Mouse (Mus musculus): ENCODE data around the gene Tnxb. TPM values are rescaled to one million over a fixed set of nuclear protein-coding genes. Genes with fewer than 3 reads are reported as not detected.
"Not testable (repeated sequence)": the region's sequence is repeated elsewhere in the genome, so short reads cannot be mapped to it uniquely, and the experiment has no call there.

The Tnxb gene
- total RNA-seq, 1 experiment, result 0.18 TPM

DNA sequence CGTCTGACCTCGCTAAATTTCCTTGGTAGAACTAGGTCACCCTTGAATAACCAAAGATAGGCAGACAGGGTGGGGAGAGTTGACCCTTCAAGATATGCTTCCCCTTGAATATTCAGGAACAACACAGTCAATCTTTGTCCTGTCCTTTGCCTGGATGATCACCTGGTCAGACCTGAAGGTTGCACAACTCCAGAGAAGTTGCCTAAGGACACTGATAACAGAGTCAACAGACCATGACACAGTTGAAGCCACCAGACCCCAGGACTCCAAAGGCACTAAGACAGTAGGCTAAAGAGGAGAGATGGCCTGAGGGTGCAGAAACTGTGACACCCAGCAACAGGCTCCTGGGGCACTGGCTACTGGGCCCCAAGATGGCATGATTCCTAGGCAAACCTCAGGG is 57.6 kb downstream of the Tnxb start:
- no peaks in the 10 kb centered on the region for H3K4me1 ChIP-seq (ENCODE audit: control insufficient read depth in 2 of 2, insufficient read depth in 2 of 2, low read length in 2 of 2, poor library complexity in 1 of 2)
- H3K4me3 ChIP-seq (ENCODE audit: insufficient read depth in 1 of 2, low read depth in 1 of 2, low read length in 2 of 2, poor library complexity in 1 of 2, severe bottlenecking in 1 of 2), result no peak overlapping the region
- no peak for DNase-seq (ENCODE audit: low read depth, low spot score)
- no peaks in the 10 kb centered on the region for H3K36me3 ChIP-seq (ENCODE audit: control insufficient read depth, insufficient read depth, low read length, poor library complexity, severe bottlenecking)
- H3K9ac ChIP-seq (ENCODE audit: insufficient read depth, low read depth, low read length, poor library complexity, severe bottlenecking), result no peak overlapping the region
- no peak for TF ChIP-seq ZNF384 (IDR thresholded peaks at IDR 0.05; ENCODE audit: low read depth, low read length)
- no peak for TF ChIP-seq HCFC1 (IDR thresholded peaks at IDR 0.05; ENCODE audit: borderline replicate concordance, insufficient read depth, low read length)
- no peak for TF ChIP-seq ZC3H11A (IDR thresholded peaks at IDR 0.05; ENCODE audit: borderline replicate concordance, low read depth, low read length)
- TF ChIP-seq CHD2 (IDR thresholded peaks at IDR 0.05; ENCODE audit: low read depth, low read length), result no peak
- TF ChIP-seq MAFK (IDR thresholded peaks at IDR 0.05; ENCODE audit: insufficient read depth, low read depth, low read length), result no peak
- in situ Hi-C loops (cut with MboI; ENCODE audit: low sequenced_read_pairs in 2 of 2, unreplicated experiment in 2 of 2), result no loop called here
- no peak overlapping the region for H3K27ac ChIP-seq (ENCODE audit: insufficient read depth, low read depth, low read length, poor library complexity, severe bottlenecking)
- no peaks in the 10 kb centered on the region for H3K9me3 ChIP-seq (ENCODE audit: control insufficient read depth, insufficient read depth, low read depth, low read length)

- H3K9me3 ChIP-seq (ENCODE audit: control insufficient read depth, insufficient read depth, low read depth, low read length); H3K27ac ChIP-seq (ENCODE audit: insufficient read depth, low read depth, low read length, poor library complexity, severe bottlenecking); H3K36me3 ChIP-seq (ENCODE audit: control insufficient read depth, insufficient read depth, low read length, poor library complexity, severe bottlenecking); H3K9ac ChIP-seq (ENCODE audit: insufficient read depth, low read depth, low read length, poor library complexity, severe bottlenecking); in situ Hi-C loops (cut with MboI; ENCODE audit: low sequenced_read_pairs in 2 of 2, unreplicated experiment in 2 of 2); H3K4me1 ChIP-seq (ENCODE audit: control insufficient read depth in 2 of 2, insufficient read depth in 2 of 2, low read length in 2 of 2, poor library complexity in 1 of 2); H3K4me3 ChIP-seq (ENCODE audit: insufficient read depth in 1 of 2, low read depth in 1 of 2, low read length in 2 of 2, poor library complexity in 1 of 2, severe bottlenecking in 1 of 2); DNase-seq (ENCODE audit: low read depth, low spot score): not testable (repeated sequence)
Measured at GRCm38 (mm10) chr17:34729155-34729554, 58.8 kb downstream of the Tnxb start.

GRCm38 (mm10) chr17:34729779-34730553 is 59.6 kb downstream of the Tnxb start:
- H3K4me3 ChIP-seq (ENCODE audit: insufficient read depth in 1 of 2, low read depth in 1 of 2, low read length in 2 of 2, poor library complexity in 1 of 2, severe bottlenecking in 1 of 2); H3K4me1 ChIP-seq (ENCODE audit: control insufficient read depth in 2 of 2, insufficient read depth in 2 of 2, low read length in 2 of 2, poor library complexity in 1 of 2); DNase-seq (ENCODE audit: low read depth, low spot score); in situ Hi-C loops (cut with MboI; ENCODE audit: low sequenced_read_pairs in 2 of 2, unreplicated experiment in 2 of 2); H3K36me3 ChIP-seq (ENCODE audit: control insufficient read depth, insufficient read depth, low read length, poor library complexity, severe bottlenecking); H3K9me3 ChIP-seq (ENCODE audit: control insufficient read depth, insufficient read depth, low read depth, low read length); H3K27ac ChIP-seq (ENCODE audit: insufficient read depth, low read depth, low read length, poor library complexity, severe bottlenecking); H3K9ac ChIP-seq (ENCODE audit: insufficient read depth, low read depth, low read length, poor library complexity, severe bottlenecking): not testable (repeated sequence)

- H3K9me3 ChIP-seq (ENCODE audit: control insufficient read depth, insufficient read depth, low read depth, low read length); H3K4me3 ChIP-seq (ENCODE audit: insufficient read depth in 1 of 2, low read depth in 1 of 2, low read length in 2 of 2, poor library complexity in 1 of 2, severe bottlenecking in 1 of 2); in situ Hi-C loops (cut with MboI; ENCODE audit: low sequenced_read_pairs in 2 of 2, unreplicated experiment in 2 of 2); H3K27ac ChIP-seq (ENCODE audit: insufficient read depth, low read depth, low read length, poor library complexity, severe bottlenecking); H3K4me1 ChIP-seq (ENCODE audit: control insufficient read depth in 2 of 2, insufficient read depth in 2 of 2, low read length in 2 of 2, poor library complexity in 1 of 2); H3K36me3 ChIP-seq (ENCODE audit: control insufficient read depth, insufficient read depth, low read length, poor library complexity, severe bottlenecking); DNase-seq (ENCODE audit: low read depth, low spot score); H3K9ac ChIP-seq (ENCODE audit: insufficient read depth, low read depth, low read length, poor library complexity, severe bottlenecking): not testable (repeated sequence)
Measured at GRCm38 (mm10) chr17:34737466-34737865, 67.1 kb downstream of the Tnxb start.

- H3K4me3 ChIP-seq (ENCODE audit: insufficient read depth in 1 of 2, low read depth in 1 of 2, low read length in 2 of 2, poor library complexity in 1 of 2, severe bottlenecking in 1 of 2); in situ Hi-C loops (cut with MboI; ENCODE audit: low sequenced_read_pairs in 2 of 2, unreplicated experiment in 2 of 2); H3K36me3 ChIP-seq (ENCODE audit: control insufficient read depth, insufficient read depth, low read length, poor library complexity, severe bottlenecking); H3K9me3 ChIP-seq (ENCODE audit: control insufficient read depth, insufficient read depth, low read depth, low read length); H3K9ac ChIP-seq (ENCODE audit: insufficient read depth, low read depth, low read length, poor library complexity, severe bottlenecking); H3K4me1 ChIP-seq (ENCODE audit: control insufficient read depth in 2 of 2, insufficient read depth in 2 of 2, low read length in 2 of 2, poor library complexity in 1 of 2); DNase-seq (ENCODE audit: low read depth, low spot score); H3K27ac ChIP-seq (ENCODE audit: insufficient read depth, low read depth, low read length, poor library complexity, severe bottlenecking): not testable (repeated sequence)
Measured at GRCm38 (mm10) chr17:34739708-34740107, 69.4 kb downstream of the Tnxb start.
